16 mouse cellular contexts compared by ENCODE assay signal in the genomic region with DNA sequence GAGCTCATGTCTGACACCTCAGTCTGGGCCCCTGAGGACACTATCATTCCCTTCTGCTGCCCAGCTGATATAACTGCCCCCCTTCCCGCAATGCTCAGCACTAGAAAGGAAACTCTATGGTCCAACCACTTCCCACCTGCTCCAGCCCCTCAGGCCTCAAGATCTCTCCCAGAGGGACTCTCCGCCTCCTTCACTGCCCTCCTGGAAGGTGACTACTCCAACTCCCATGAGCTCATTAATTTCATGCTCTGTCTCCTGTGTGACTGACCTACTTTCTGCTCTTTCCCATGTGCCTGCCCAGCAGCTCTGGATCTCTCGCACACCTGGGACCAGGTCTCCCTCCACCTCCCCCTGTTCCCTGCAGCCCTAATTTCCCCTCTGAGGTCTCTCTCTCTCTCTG.
"Had no signal": no experiment of that assay in that cellular context is flagged by ENCODE, and none has a peak within 500 bp of the region (broad histone marks: within the 10 kb centered on the region; RNA-seq: fewer than 3 reads in every experiment).

No protein-coding gene starts in this region.

- H3K4me2 ChIP-seq: limb, embryonic 12.5 days; liver, embryonic 13.5 days; lung, embryonic 15.5 days; stomach, embryonic 15.5 days had no signal

- H3K9ac ChIP-seq: limb, embryonic 12.5 days; liver, embryonic 13.5 days; liver, postnatal 0 days; lung, embryonic 15.5 days; stomach, embryonic 15.5 days had no signal

- H3K9me3 ChIP-seq: limb, embryonic 12.5 days; liver, embryonic 13.5 days; lung, embryonic 15.5 days; megakaryocyte, embryonic 14.5 days; stomach, embryonic 15.5 days had no signal

- H3K4me3 ChIP-seq: layer of hippocampus, adult 2 months; limb, embryonic 12.5 days; liver, embryonic 13.5 days; lung, embryonic 15.5 days; stomach, embryonic 15.5 days had no signal

- H3K27ac ChIP-seq: kidney, postnatal 0 days; layer of hippocampus, adult 2 months; limb, embryonic 12.5 days; liver, embryonic 13.5 days; lung, embryonic 15.5 days; macrophage; stomach, embryonic 15.5 days had no signal

- H3K36me3 ChIP-seq: limb, embryonic 12.5 days; liver, embryonic 13.5 days; lung, embryonic 15.5 days; stomach, embryonic 15.5 days had no signal

- H3K4me1 ChIP-seq: stomach, embryonic 15.5 days had no signal

- ATAC-seq: liver, postnatal 0 days had no signal

- H3K27me3 ChIP-seq: stomach, embryonic 15.5 days had no signal

- DNase-seq: kidney, adult 18-20 months; liver; liver, embryonic 13.5 days; liver, postnatal 0 days; lung, postnatal 14 days; midbrain, embryonic 14.5 days; right cerebral cortex, postnatal 14 days; thymus, adult 2 months; thymus, postnatal 25 days had no signal
